Mouse (Mus musculus) kidney, postnatal 25 days (tissue): ENCODE results near the gene Dzip1.

Source experiments
- DNase-seq, 2 experiments: peaks; one replicate each; pipeline ENCODE4 v3.0.0; 2021; ENCODE audit warnings: mixed read lengths in 2 of 2

Gene Dzip1

GRCm38 (mm10) chr14:118920654-118921053, 4.6 kb downstream of the Dzip1 start:
- DNase-seq, result no peak

GRCm38 (mm10) chr14:118919025-118919424, 6.2 kb downstream of the Dzip1 start:
- DNase-seq, result peak; percentile 45 to 49

DNA sequence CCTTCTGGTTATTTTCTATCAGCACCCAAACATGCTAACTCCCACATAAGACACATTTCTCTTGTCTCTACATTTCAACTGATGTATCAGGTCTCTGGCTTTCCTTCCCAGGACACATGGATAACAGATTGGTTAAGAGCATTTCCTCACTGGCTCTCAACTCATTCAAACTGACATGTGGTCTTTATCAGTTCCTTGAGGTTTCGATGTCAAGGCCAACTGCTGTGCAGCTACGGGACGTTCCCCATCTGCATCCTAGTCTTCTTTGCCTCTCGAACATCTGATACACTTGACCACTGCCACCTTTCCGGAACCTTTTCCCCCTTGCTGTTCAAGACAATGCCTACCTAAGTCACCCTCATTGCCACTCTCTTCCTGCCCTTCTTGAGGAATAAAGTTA, 11.6 kb downstream of the Dzip1 start:
- no peak for DNase-seq

- no peak for DNase-seq
These were observed 13.7 kb downstream of the Dzip1 start for GRCm38 (mm10) chr14:118911521-118911920.

DNA sequence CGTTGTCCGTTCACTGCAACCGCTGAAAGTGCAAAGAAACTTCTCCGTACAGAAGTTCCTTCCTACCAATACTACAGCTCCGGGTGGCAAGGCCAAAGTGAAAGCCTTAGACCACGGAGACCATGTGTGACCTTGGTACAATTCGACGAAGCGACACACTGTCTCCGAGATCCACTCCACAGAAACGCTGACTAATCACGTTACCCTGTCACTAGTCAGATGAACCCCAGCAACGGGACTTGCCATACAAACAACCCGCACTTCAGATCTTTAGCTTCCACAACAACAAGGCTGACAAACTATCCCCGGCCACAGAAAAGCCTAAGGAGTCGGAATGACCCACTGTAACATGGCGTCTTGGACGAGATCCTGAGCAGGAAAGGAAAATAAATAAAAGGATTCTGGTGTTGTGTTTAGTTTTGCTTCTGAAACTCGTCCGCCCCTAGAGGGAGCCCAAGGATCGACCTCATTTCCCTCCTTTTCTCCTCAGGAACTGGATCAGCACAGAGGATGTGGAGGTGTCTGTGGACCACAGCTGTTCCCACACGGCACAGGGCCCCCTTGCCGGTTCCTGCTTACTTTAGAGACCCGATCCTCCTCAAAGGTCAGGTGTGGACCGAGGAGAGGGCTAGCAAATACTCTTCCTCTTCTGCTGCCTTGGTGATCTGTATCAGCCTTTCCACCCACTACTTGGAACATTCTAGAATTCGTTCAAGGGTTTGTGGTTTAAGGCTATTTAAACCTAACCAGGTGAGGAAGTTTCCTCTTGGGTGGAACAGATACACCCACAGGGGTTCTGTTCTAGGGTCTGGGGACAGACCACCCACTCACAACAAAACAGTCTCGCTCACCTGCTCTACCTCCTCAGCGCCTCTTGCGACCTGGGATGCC, 14.7 kb downstream of the Dzip1 start:
- peak; percentile 75 to 87 for DNase-seq

DNA sequence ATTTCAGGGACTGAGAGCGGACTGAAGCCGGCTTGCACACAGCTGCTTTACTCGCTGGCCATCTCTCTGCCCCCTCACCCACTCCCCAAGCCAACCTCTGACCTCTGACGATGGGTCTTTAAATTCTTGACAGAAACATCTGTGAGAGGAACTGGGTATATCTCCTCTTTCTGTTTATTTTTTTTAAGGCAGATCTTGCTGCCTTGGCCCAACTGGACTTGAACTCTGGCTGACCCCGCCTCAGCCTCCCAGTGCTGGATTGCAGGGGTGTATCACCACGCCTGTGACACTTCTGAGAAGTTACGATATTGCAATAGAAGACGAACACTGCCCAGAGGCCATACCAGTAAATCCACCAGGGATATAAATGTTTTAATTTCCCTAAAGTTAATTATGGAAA, 15.4 kb downstream of the Dzip1 start:
- peak; percentile 32 to 53 for DNase-seq

DNA sequence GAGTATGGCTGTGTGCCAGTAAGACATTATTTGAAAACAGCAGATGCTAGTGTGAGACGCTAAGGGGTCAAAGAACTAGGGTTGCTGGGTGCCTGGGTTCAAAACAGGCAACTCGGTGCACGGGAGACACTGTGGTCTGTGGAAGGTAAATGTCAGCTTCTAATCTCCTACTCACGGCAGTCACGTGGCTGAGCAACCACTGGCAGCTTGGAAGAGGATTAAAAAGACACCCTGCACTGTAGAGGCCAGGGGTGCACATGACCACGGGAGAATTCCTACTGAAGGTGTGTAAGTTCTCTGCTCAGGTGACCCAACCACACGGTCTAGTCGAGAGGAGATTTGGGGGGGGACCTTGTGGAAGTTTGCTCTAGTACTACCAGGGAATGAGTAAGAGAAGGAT, 17.7 kb downstream of the Dzip1 start:
- peak in 1 of 2 experiments; percentile 10 for DNase-seq

- DNase-seq, result no peak
These were observed 21.2 kb downstream of the Dzip1 start for GRCm38 (mm10) chr14:118903867-118904562.

- no peak for DNase-seq
These were observed 21.9 kb downstream of the Dzip1 start for GRCm38 (mm10) chr14:118903397-118903796.

- no peak for DNase-seq
These were observed 24.3 kb downstream of the Dzip1 start for GRCm38 (mm10) chr14:118900911-118901310.

GRCm38 (mm10) chr14:118899940-118900339, 25.3 kb downstream of the Dzip1 start:
- peak in 1 of 2 experiments; percentile 23 for DNase-seq

DNA sequence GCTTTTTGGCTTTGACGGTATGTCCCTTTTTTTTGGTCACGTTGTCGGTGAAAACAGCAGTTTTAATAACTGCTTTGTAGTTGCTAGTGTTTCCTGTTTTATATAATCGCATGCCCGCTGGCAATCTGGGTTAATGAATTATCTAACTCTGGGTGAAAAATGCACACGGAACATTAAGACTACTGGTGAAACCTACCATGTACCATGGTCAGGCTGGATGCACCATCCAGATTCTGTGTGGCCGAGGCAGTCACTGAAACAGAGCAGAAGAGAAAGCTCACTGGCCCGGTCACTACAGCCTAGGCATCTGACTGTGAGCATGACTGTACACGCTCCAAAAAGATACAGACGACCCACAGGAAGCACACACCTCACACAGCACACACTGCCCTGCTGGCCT, 29.6 kb downstream of the Dzip1 start:
- peak; percentile 73 to 82 for DNase-seq

DNA sequence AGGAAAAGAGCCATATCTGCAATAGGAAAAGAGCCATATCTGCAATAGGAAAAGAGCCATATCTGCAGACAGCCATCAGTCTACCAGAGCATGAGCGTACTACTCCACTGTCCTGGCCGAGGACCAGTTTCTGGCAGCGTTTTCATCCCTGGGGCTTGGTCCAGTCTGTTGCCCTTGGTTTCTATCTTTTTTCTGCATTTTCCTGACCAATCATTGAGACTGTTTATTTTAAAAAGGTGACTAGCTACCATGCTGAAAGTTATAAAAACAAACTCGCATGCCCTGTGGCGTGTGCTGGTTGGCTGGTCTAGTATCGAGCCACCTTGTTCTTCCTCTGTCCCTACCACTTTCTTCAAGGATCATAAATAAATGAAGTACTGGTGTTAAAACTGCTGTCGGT, 30.0 kb downstream of the Dzip1 start:
- DNase-seq, result peak; percentile 52 to 67

- DNase-seq, result no peak
These were observed 35.2 kb downstream of the Dzip1 start for GRCm38 (mm10) chr14:118890101-118890500.

DNA sequence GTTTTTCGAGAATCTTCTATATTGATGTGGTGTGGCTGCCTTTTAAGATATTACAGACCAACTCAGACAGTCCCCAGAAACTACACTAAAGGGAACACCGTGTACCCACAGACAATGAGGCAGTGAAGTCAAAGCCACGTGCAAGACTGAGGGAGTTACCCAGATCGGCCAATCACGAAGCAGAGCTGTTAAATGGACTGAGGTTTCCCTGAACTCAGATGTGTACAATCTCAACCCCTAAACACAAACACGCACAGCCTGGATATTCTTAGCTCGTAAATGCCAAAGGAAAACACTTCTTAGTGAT, 41.1 kb downstream of the Dzip1 start:
- DNase-seq, result no peak

- no peak for DNase-seq
These were observed 41.7 kb downstream of the Dzip1 start for GRCm38 (mm10) chr14:118883344-118884249.

DNA sequence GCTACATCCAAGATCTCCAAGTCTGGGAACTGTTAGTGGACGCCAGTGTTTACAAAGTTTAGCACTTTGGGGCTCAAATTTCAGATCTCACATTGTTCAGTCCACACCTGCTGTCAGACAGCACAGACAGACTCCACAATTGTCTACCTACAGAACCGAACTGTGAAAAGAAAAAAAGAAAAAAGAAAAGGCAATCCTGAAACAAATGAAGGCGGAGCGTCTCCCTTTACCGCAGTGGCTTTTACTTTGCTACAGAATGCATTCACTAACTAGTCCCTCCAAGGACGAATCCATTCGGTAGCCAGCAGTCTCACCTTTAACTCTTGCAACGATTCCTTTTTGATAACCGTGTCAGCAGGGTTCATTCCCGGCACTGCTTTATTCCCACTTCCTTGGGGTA, 44.6 kb downstream of the Dzip1 start:
- DNase-seq, result no peak

DNA sequence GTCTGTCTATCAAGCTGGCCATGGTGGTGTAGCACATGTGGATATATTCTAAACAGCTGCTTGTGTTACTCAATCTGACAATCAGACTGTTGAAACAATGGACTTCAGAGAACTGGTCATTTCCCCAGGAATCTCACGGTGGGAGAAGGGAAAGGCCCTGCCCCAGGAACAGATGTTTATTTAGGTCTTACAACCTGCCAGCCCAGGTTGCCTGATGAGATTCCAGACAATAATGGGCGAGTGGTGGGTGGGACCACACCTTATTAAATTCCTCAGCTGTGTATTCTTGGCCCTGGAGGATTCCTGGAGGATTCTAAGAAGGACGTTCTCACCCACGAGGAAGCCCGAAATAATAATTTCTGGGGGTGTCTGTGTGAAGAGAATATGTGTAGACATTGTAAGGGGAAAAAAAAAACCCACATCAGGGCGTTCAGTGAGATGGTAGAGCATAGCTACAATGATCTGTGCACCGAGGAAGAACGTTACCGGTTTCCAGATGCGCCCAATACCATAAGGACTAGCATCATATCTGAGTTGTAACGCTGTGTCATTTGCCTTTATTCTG, 46.8 kb downstream of the Dzip1 start:
- DNase-seq, result no peak

GRCm38 (mm10) chr14:118874786-118875415, 50.4 kb downstream of the Dzip1 start:
- peak; percentile 20 to 70 for DNase-seq

- no peak for DNase-seq
These were observed 51.1 kb downstream of the Dzip1 start for GRCm38 (mm10) chr14:118874126-118874525.

GRCm38 (mm10) chr14:118869712-118870111, 55.5 kb downstream of the Dzip1 start:
- DNase-seq, result no peak

- no peak for DNase-seq
These were observed 57.0 kb downstream of the Dzip1 start for GRCm38 (mm10) chr14:118868102-118868724.
